Mouse (Mus musculus): ENCODE measurements around the gene Cln6.

DNA sequence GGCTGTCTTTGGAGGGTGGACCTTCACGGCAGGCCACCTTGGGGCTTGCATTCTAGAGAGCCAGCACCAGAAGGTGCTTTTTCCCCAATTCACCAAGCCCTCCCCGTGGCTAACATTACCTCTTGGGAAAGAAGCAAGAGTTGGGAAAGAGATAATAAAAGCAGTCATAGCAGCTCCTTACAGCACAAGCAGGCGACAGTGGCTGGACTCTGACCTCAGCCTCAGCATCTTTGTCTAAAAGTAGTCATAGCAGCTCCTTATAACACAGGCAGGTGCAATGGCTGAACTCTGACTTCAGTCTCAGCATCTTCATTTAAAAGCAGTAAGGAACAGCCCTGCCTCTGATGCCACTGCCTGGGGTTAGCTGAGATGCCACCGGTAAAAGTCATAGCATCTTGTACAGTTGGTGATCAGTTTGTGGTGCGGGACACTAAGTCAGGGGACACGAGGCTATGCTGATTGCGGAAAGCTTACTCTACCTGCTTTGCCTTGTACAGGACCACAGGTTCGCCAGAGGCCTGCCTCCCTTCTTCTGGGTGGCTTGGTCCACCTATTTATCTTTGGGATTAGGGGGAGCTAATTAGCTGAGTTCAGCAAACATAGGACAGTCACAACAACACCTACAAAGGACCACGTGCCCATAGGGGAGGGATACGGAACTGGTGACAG lies 4.9 kb downstream of the Cln6 start:
- TF ChIP-seq POLR2A (IDR thresholded peaks at IDR 0.05; ENCODE audit: borderline replicate concordance, insufficient read depth, low read length) (no peak), CTCF (IDR thresholded peaks at IDR 0.05; ENCODE audit: borderline replicate concordance, insufficient read depth, low read depth, low read length) (no peak)

Measured in cerebellum, adult 2 months (tissue).